Mouse (Mus musculus) embryonic facial prominence, embryonic 11.5 days (tissue): ENCODE data around the gene Elp6. TPM values are rescaled to one million over a fixed set of nuclear protein-coding genes. Genes with fewer than 3 reads are reported as not detected.

Experiments
- ATAC-seq: fragments of 200-750 bp; cut with Nextera tagmentation; replicated peaks from 2 replicates; pipeline ENCODE4 v1.8.0; 2017; ENCODE audit warnings: low read depth; ENCODE audit not compliant: insufficient number of reproducible peaks, low FRiP score, low TSS enrichment
- DNase-seq: peaks from one replicate; pipeline ENCODE4 v3.0.0-alpha.2; 2015; ENCODE audit warnings: low spot score
- H3K27ac ChIP-seq: fragments of 300-500 bp; sonication (generic); replicated peaks from 2 replicates; pipeline ENCODE4 v1.5.1; 2014; ENCODE audit warnings: mild to moderate bottlenecking, low read depth, low read length, control low read depth
- H3K27me3 ChIP-seq: fragments of 300-500 bp; sonication (generic); 2 replicates; pipeline ENCODE4 v1.6.1; 2014; ENCODE audit warnings: mild to moderate bottlenecking, low read length, moderate library complexity, mixed read lengths; ENCODE audit not compliant: control insufficient read depth, insufficient read depth
- H3K36me3 ChIP-seq: fragments of 300-500 bp; sonication (generic); replicated peaks from 2 replicates; pipeline ENCODE4 v1.6.1; 2014; ENCODE audit warnings: low read depth, mild to moderate bottlenecking, low read length, moderate library complexity, mixed read lengths; ENCODE audit not compliant: control insufficient read depth, insufficient read depth
- H3K4me1 ChIP-seq: fragments of 300-500 bp; sonication (generic); 2 replicates; pipeline ENCODE4 v1.6.1; 2014; ENCODE audit warnings: low read length, mixed read lengths; ENCODE audit not compliant: control insufficient read depth, insufficient read depth
- H3K4me2 ChIP-seq: fragments of 300-500 bp; sonication (generic); 2 replicates; pipeline ENCODE4 v1.6.1; 2014; ENCODE audit warnings: low read depth, mild to moderate bottlenecking, control low read depth, low read length, moderate library complexity
- H3K4me3 ChIP-seq: fragments of 300-500 bp; sonication (generic); 2 replicates; pipeline ENCODE4 v1.5.1; 2014; ENCODE audit warnings: low read depth, low read length, control low read depth
- H3K9ac ChIP-seq: fragments of 300-500 bp; sonication (generic); replicated peaks from 2 replicates; pipeline ENCODE4 v1.6.1; 2014; ENCODE audit warnings: mild to moderate bottlenecking, control low read depth, low read length
- H3K9me3 ChIP-seq: fragments of 300-500 bp; sonication (generic); replicated peaks from 2 replicates; pipeline ENCODE4 v1.6.1; 2016; ENCODE audit warnings: mild to moderate bottlenecking, low read length, inconsistent platforms, mixed read lengths; ENCODE audit not compliant: control insufficient read depth
- WGBS: fragments of 180-500 bp; shearing (Covaris S2); extraction: QIAGEN DNeasy Blood & Tissue Kit; methylation state at CpG from one replicate; pipeline ENCODE4 v1.1.7; 2014; 5-methylcytosine and 5-hydroxymethylcytosine counted together
- polyA plus RNA-seq: library from polyadenylated mRNA; unstranded; fragments of >200 nt; fragmentation: Nextera tagmentation; extraction: Ambion mirVana; gene quantifications from 2 replicates; pipeline ENCODE4 v1.2.1, GENCODE M21; 2014

Gene Elp6
- polyA plus RNA-seq, 1 experiment from 2014 or later: 35.1 TPM

DNA sequence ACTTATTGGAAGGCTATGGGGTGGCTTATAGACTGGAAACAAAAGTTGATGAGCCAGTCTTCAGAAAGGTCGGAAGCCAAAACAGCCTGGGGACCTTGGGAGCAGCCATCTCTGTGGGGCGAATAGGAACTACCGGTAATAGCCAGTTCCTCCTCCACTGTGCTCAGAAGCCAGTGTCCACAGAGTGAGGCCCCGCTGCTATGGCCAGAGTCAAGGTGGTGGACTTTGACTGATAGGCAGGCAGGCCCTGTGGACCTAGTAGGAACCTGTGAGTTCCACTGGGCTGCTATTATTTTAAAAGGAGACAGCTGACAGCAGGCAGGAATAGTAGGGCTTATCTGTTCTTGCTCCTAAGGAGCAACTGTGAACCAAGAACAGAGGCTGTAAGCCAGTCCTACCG lies 45.6 kb downstream of the Elp6 start:
- DNase-seq (no peak), ATAC-seq (no peak)
- 79% methylated on average over 5 of the region's 5 CpGs for WGBS
- no peaks in the 10 kb centered on the region for H3K27me3 ChIP-seq
- H3K4me3 ChIP-seq: no peak overlapping the region
- no peaks in the 10 kb centered on the region for H3K36me3 ChIP-seq
- H3K4me1 ChIP-seq: no peaks in the 10 kb centered on the region
- no peaks in the 10 kb centered on the region for H3K9me3 ChIP-seq
- no peak overlapping the region for H3K9ac ChIP-seq
- no peak overlapping the region for H3K27ac ChIP-seq
- H3K4me2 ChIP-seq: no peak overlapping the region

DNA sequence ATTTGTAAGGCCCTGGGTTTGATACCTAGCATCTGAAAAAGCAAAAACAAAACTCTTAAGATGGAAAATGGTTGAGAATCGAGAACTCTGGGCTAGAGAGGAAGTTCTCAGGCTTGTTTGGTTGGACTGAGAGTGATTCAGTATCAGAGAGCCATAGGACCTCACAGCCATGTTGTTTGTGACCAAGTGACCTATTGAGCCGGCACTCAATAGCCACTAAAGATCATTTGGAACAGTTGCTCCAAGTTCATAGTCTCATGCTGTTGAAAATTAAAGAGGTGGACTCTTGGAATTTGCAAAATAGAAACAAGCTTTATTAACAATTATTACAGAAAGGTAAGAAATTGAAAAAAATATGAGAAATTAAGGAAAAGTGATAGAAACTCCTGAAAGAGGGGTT lies 46.4 kb downstream of the Elp6 start:
- Histone ChIP-seq H3K4me3 (no peak overlapping the region), H3K9ac (no peak overlapping the region), H3K36me3 (no peaks in the 10 kb centered on the region; the same call in 1 of the 2 replicates), H3K4me1 (no peaks in the 10 kb centered on the region), H3K4me2 (no peak overlapping the region), H3K9me3 (no peaks in the 10 kb centered on the region), H3K27me3 (no peaks in the 10 kb centered on the region), H3K27ac (no peak overlapping the region)
- DNase-seq (no peak), ATAC-seq (no peak)
- 91% methylated on average over 2 of the region's 2 CpGs for WGBS

DNA sequence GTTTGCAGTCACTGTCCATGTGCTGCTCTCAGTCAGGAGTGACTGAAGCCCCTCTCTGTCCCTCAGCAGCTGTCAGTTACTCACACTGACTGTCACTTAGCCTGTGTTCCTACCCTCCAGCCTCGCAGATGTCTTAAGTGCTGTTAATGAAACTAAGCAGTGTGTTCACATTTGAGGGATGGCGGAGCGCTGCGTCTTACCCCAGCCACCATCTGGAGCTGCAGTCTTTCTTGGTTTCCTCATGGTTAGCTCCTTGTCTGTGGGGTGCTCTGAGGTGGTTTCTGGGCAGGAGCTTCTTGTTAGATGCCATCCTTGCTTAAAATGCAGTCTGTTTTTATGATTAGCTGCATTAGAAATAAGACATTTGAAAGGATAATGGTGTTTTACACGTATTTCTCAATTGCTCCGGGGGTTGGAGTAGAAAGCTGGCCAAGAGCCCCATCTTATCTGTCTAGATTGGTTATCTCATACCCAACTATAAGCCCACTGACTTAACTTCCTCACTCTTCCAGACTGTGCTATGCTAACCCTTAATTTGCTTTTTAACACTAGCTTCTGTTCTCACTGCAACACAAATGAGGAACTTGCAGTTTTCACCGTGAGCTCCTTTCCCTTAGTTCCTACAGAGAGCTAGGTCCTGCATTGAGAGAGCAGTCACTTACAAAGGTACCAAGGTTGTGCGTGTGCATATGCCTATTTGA lies 47.1 kb downstream of the Elp6 start:
- H3K27me3 ChIP-seq: no peaks in the 10 kb centered on the region
- 91% methylated on average over 8 of the region's 8 CpGs for WGBS
- no peak overlapping the region for H3K27ac ChIP-seq
- no peak overlapping the region for H3K4me3 ChIP-seq
- DNase-seq: no peak
- H3K36me3 ChIP-seq: no peaks in the 10 kb centered on the region; the same call in 1 of the 2 replicates
- no peak overlapping the region for H3K9ac ChIP-seq
- no peaks in the 10 kb centered on the region for H3K9me3 ChIP-seq
- no peak for ATAC-seq
- H3K4me1 ChIP-seq: no peaks in the 10 kb centered on the region
- H3K4me2 ChIP-seq: no peak overlapping the region

DNA sequence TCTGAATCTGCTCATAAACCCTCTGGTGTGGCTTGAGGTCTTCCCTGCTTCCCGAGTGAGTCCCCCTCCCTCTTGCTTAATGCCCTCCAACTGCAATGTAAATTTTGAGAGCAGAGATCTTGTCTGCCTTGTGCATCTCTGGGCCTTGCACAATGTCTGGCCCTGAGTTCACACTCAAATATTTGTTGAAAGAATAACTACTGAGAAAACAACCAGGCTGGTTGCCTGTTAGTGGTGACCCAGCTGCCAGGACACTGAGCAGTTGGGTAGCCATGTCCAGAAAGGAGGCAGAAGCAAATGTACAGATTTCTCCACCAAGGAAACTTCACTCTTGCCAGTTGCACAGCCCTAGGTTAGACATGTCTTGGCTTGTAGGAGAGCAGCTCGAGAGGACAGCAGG lies 53.4 kb downstream of the Elp6 start:
- no peaks in the 10 kb centered on the region for H3K4me1 ChIP-seq
- H3K36me3 ChIP-seq: no peaks in the 10 kb centered on the region; the same call in 1 of the 2 replicates
- H3K9me3 ChIP-seq: no peaks in the 10 kb centered on the region
- DNase-seq: no peak
- H3K4me2 ChIP-seq: no peak overlapping the region
- no peak for ATAC-seq
- 77% methylated on average over 2 of the region's 2 CpGs for WGBS
- no peak overlapping the region for H3K9ac ChIP-seq
- no peak overlapping the region for H3K4me3 ChIP-seq
- no peak overlapping the region for H3K27ac ChIP-seq
- H3K27me3 ChIP-seq: no peaks in the 10 kb centered on the region

DNA sequence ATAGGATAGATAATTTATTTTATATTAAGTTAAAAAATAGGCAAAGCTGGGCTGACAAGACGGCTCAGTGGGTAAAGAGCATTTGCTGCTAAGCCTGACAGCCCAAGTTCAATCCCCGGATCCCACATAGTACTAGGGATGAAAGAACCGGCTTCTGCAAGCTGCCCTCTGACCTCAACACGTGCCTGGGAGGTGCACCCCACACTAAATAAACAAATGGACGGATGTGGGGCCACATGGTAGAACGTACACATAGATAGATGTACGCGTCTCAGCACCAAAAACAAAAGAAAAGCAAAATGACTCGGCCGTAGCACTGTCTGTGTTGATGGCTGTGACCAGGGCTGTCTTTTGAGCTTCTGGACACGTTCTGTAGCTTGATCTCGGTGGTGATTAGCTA lies 56.3 kb downstream of the Elp6 start:
- H3K9ac ChIP-seq: no peak overlapping the region
- H3K4me2 ChIP-seq: no peak overlapping the region
- H3K27me3 ChIP-seq: no peaks in the 10 kb centered on the region
- H3K9me3 ChIP-seq: no peaks in the 10 kb centered on the region
- ATAC-seq (no peak), DNase-seq (no peak)
- H3K27ac ChIP-seq: no peak overlapping the region
- no peaks in the 10 kb centered on the region; the same call in none of the 2 replicates for H3K36me3 ChIP-seq
- H3K4me1 ChIP-seq: no peaks in the 10 kb centered on the region
- H3K4me3 ChIP-seq: no peak overlapping the region
- WGBS: 62% methylated on average over 12 of the region's 12 CpGs

DNA sequence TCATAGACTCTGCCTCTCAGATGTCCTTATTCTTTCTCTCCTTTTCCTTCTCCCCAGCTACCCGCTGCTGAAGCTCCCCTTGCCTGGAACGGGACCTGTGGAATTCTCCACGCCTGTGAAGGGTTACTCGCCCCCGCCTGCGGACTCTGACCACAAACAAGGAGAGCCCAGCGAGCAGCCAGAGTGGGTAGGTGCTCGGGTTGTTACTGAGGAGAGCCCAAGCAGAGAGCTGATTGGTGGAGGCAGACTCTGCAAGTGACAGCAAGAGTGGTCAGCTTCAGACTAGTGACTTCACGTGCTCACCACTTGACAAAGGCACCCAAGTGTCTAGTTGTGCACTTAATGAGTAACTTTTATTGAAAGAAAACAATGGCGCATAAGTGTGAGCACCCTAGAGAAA lies 57.4 kb downstream of the Elp6 start:
- H3K9me3 ChIP-seq: no peaks in the 10 kb centered on the region
- H3K4me3 ChIP-seq: no peak overlapping the region
- no peak overlapping the region for H3K4me2 ChIP-seq
- DNase-seq: no peak
- H3K4me1 ChIP-seq: no peaks in the 10 kb centered on the region
- no peaks in the 10 kb centered on the region for H3K27me3 ChIP-seq
- 87% methylated on average over 10 of the region's 10 CpGs for WGBS
- no peaks in the 10 kb centered on the region; the same call in 1 of the 2 replicates for H3K36me3 ChIP-seq
- H3K27ac ChIP-seq: no peak overlapping the region
- H3K9ac ChIP-seq: no peak overlapping the region
- no peak for ATAC-seq

DNA sequence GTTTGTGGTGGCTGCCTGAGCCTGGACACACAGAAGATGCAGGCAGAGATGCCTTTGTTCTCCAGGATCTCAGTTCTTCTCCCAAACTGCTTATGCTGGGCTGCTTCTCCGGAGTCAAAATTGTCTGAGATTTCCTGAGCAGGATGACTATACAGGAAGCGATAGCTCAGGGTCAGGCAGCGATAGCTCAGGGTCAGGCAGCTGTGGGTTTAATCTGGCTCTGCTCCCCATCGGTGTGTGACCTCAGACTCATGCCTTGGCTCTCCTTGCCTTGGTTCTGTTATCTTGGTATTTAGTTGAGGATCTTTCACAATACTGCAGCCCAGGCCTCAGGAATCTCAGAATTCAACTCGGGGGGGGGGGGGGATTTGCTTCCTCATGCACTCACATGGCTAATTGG lies 61.8 kb downstream of the Elp6 start:
- DNase-seq (peak; percentile 34), ATAC-seq (no peak)
- no peaks in the 10 kb centered on the region for H3K4me1 ChIP-seq
- WGBS: 46% methylated on average over 5 of the region's 5 CpGs
- no peak overlapping the region for H3K4me2 ChIP-seq
- no peak overlapping the region for H3K9ac ChIP-seq
- H3K4me3 ChIP-seq: no peak overlapping the region
- H3K9me3 ChIP-seq: no peaks in the 10 kb centered on the region
- no peak overlapping the region for H3K27ac ChIP-seq
- no peaks in the 10 kb centered on the region for H3K27me3 ChIP-seq
- no peaks in the 10 kb centered on the region; the same call in 1 of the 2 replicates for H3K36me3 ChIP-seq

DNA sequence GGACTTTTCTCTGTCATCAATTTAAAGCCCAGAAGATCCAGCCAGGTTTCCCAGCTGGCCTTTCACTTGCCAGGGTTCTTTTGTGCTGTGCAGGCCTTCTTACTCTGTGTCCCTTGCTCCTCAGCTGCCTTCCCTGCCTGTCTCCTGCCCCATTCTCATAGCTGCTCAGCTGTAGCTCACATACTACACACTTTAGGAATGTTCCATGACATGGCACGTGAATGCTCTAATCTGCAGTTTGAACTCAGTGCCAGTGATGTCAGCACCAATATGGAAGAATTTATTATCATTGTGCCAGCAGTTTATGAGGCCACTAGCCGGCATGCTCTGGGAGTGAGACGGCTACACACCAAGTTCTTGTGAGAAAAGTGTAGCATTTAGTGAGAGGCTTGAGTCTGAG lies 64.9 kb downstream of the Elp6 start:
- Histone ChIP-seq H3K9me3 (no peaks in the 10 kb centered on the region), H3K4me3 (no peak overlapping the region), H3K36me3 (no peaks in the 10 kb centered on the region; the same call in 1 of the 2 replicates), H3K27ac (no peak overlapping the region), H3K4me1 (no peaks in the 10 kb centered on the region), H3K9ac (no peak overlapping the region), H3K27me3 (no peaks in the 10 kb centered on the region), H3K4me2 (no peak overlapping the region)
- WGBS: 94% methylated on average over 3 of the region's 3 CpGs
- no peak for ATAC-seq
- DNase-seq: no peak
